Mouse (Mus musculus) small intestine, adult 2 months (tissue): ENCODE results near the gene Cdk5rap2. TPM values are rescaled to one million over a fixed set of nuclear protein-coding genes. Genes with fewer than 3 reads are reported as not detected.

Experiments
- H3K27ac ChIP-seq: fragments of 200-500 bp; 2 replicates; pipeline ENCODE4 v1.5.1; 2012; ENCODE audit warnings: low read depth, low read length, control low read depth, inconsistent platforms; ENCODE audit not compliant: insufficient read depth
- H3K27me3 ChIP-seq: fragments of 200-500 bp; 2 replicates; pipeline ENCODE4 v1.6.1; 2012; ENCODE audit warnings: mild to moderate bottlenecking, moderate library complexity, low read length, inconsistent platforms; ENCODE audit not compliant: control insufficient read depth, insufficient read depth
- H3K36me3 ChIP-seq: fragments of 200-500 bp; 2 replicates; pipeline ENCODE4 v1.6.1; 2012; ENCODE audit warnings: mild to moderate bottlenecking, low read length, control low read depth, inconsistent platforms; ENCODE audit not compliant: control insufficient read depth, insufficient read depth
- H3K4me1 ChIP-seq: fragments of 200-500 bp; 2 replicates; pipeline ENCODE4 v1.6.1; 2012; ENCODE audit warnings: low read length, inconsistent platforms, mixed read lengths; ENCODE audit not compliant: control insufficient read depth, insufficient read depth, insufficient read length
- H3K4me3 ChIP-seq: fragments of 200-500 bp; 2 replicates; pipeline ENCODE4 v1.5.1; 2012; ENCODE audit warnings: low read depth, mild to moderate bottlenecking, control low read depth, inconsistent platforms, low read length, moderate library complexity
- CTCF ChIP-seq: fragments of 200-500 bp; IDR thresholded peaks from 2 replicates; pipeline ENCODE4 v1.5.1; 2012; ENCODE audit warnings: low read depth, mild to moderate bottlenecking, control low read depth, inconsistent platforms, low read length, moderate library complexity, mixed read lengths; ENCODE audit not compliant: insufficient replicate concordance, insufficient read length; ENCODE audit errors: extremely low read depth
- POLR2A ChIP-seq: fragments of 200-500 bp; IDR thresholded peaks from 2 replicates; pipeline ENCODE4 v1.6.1; 2012; ENCODE audit warnings: low read depth, mild to moderate bottlenecking, control low read depth, inconsistent platforms, low read length, moderate library complexity
- WGBS: fragments of 180-500 bp; shearing (Covaris S2); methylation state at CpG from one replicate; pipeline ENCODE4 v1.1.7; 2018; 5-methylcytosine and 5-hydroxymethylcytosine counted together
- polyA plus RNA-seq: library from polyadenylated mRNA; depleted of rRNA; stranded (reverse); fragments of >200 nt; gene quantifications from 2 replicates; pipeline ENCODE4 v1.2.3, GENCODE M21; 2012

The Cdk5rap2 gene
- polyA plus RNA-seq, 1 experiment = 14.4 TPM

DNA sequence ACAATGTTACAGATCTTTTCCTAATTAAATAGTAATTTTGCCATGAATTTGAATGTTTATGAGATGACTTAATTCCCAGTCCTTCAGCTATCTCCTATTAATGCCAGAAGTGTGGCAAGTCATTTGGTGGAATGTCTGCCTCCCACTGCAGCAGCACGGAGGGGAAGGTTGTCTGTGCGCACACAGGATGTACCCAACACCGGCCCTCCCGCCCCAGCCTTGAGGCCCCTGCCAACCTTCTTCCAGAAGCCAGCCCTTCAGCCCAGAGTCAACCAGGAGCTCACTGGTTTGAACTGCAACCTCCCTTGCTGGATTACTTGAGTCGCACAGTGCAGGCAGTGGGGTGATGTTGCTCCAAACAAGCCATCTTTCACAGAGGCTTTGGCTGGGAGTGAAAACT, 158.5 kb downstream of the Cdk5rap2 start:
- Histone ChIP-seq H3K27ac (no peak overlapping the region), H3K4me1 (no peaks in the 10 kb centered on the region), H3K27me3 (no peaks in the 10 kb centered on the region), H3K4me3 (no peak overlapping the region), H3K36me3 (peaks cover 12% of the 10 kb centered on the region)
- WGBS = 88% methylated on average over 5 of the region's 5 CpGs
- TF ChIP-seq CTCF = no peak
- TF ChIP-seq POLR2A = no peak

GRCm38 (mm10) chr4:70245706-70246105, 164.5 kb downstream of the Cdk5rap2 start:
- 87% methylated on average over 6 of the region's 6 CpGs for WGBS
- Histone ChIP-seq H3K4me3 (no peak overlapping the region), H3K36me3 (peaks cover 20% of the 10 kb centered on the region), H3K27ac (no peak overlapping the region), H3K27me3 (no peaks in the 10 kb centered on the region), H3K4me1 (no peaks in the 10 kb centered on the region)
- no peak for TF ChIP-seq POLR2A
- TF ChIP-seq CTCF = no peak

DNA sequence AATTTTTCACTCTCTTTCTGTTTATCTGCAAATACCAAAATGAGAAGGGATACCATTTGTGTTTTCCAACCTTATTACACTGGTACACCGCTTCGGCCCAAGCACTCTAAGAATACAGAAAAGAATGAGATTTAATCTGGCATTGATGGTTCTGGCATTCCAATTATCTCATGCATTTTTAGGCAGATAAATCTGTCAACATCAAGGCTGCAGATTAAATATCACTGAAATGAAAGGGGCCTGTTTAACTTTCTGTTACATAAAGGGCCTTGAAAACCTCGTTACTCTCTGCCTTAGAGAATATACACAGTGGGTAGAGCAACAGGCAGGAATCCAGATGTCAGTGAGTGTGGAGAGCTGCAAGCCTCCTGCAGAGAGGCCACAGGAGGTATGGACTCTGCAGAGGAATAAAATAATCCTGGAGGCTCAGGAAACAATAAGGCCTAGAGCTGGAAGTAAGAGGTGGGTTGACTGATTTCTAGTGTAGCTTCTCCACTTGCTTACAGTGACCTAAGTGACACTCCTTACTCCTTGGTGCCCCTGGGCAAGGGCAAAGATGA, 166.6 kb downstream of the Cdk5rap2 start:
- H3K4me3 ChIP-seq = no peak overlapping the region
- H3K4me1 ChIP-seq = no peaks in the 10 kb centered on the region
- TF ChIP-seq CTCF (no peak), POLR2A (no peak)
- no peak overlapping the region for H3K27ac ChIP-seq
- H3K27me3 ChIP-seq = no peaks in the 10 kb centered on the region
- H3K36me3 ChIP-seq = peaks cover 15% of the 10 kb centered on the region
- WGBS = 82% methylated on average over 3 of the region's 3 CpGs

DNA sequence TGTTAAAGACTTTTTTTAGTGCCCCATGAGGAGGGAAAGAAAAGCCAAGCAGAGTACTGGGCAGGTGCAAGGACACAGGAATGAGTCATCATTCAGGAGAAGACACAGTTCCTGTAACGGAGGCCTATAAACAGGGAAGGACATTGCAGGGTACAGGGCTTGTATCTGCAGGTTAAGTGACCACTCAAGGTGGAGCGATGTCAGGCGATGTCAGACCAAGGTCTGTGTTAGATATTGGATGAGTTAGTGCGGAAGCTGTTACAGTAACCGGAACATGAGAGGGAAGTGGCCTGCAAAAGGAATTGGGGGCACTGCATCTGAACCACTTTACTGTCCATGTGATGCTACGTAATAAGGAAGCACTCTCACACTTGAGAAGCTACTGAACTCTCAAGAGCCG, 170.5 kb downstream of the Cdk5rap2 start:
- Histone ChIP-seq H3K4me1 (no peaks in the 10 kb centered on the region), H3K4me3 (no peak overlapping the region), H3K27ac (no peak overlapping the region), H3K27me3 (no peaks in the 10 kb centered on the region), H3K36me3 (peaks cover 21% of the 10 kb centered on the region)
- no peak for TF ChIP-seq POLR2A
- TF ChIP-seq CTCF = no peak
- 87% methylated on average over 7 of the region's 7 CpGs for WGBS

- 91% methylated on average over 6 of the region's 6 CpGs for WGBS
- TF ChIP-seq CTCF (no peak), POLR2A (no peak)
- no peak overlapping the region for H3K4me3 ChIP-seq
- no peaks in the 10 kb centered on the region for H3K4me1 ChIP-seq
- H3K27ac ChIP-seq = no peak overlapping the region
- H3K36me3 ChIP-seq = peaks cover 17% of the 10 kb centered on the region
- H3K27me3 ChIP-seq = no peaks in the 10 kb centered on the region
Measured at GRCm38 (mm10) chr4:70238862-70239261, 171.4 kb downstream of the Cdk5rap2 start.

GRCm38 (mm10) chr4:70232383-70232782, 177.9 kb downstream of the Cdk5rap2 start:
- WGBS = 93% methylated on average over 3 of the region's 3 CpGs
- Histone ChIP-seq H3K36me3 (peaks cover 13% of the 10 kb centered on the region), H3K4me1 (no peaks in the 10 kb centered on the region), H3K27me3 (no peaks in the 10 kb centered on the region), H3K27ac (no peak overlapping the region), H3K4me3 (no peak overlapping the region)
- TF ChIP-seq POLR2A = no peak
- TF ChIP-seq CTCF = no peak

- no peaks in the 10 kb centered on the region for H3K27me3 ChIP-seq
- no peak for TF ChIP-seq CTCF
- TF ChIP-seq POLR2A = no peak
- no peaks in the 10 kb centered on the region for H3K4me1 ChIP-seq
- H3K4me3 ChIP-seq = no peak overlapping the region
- H3K36me3 ChIP-seq = peaks cover 10% of the 10 kb centered on the region
- H3K27ac ChIP-seq = no peak overlapping the region
- 94% methylated on average over 4 of the region's 4 CpGs for WGBS
Measured at GRCm38 (mm10) chr4:70229874-70230273, 180.4 kb downstream of the Cdk5rap2 start.

- Histone ChIP-seq H3K27ac (no peak overlapping the region), H3K4me1 (no peaks in the 10 kb centered on the region), H3K27me3 (no peaks in the 10 kb centered on the region), H3K36me3 (peaks cover 12% of the 10 kb centered on the region), H3K4me3 (no peak overlapping the region)
- no peak for TF ChIP-seq POLR2A
- TF ChIP-seq CTCF = no peak
- 81% methylated on average over 2 of the region's 2 CpGs for WGBS
Measured at GRCm38 (mm10) chr4:70228350-70228749, 181.9 kb downstream of the Cdk5rap2 start.
